Mouse (Mus musculus) fibroblast of lung, adult 2 months (primary cell): ENCODE data around the gene Bbs9.

Experiments
- DNase-seq: peaks from one replicate; pipeline ENCODE4 v3.0.0-alpha.2; 2011; ENCODE audit warnings: low read depth

Gene Bbs9

GRCm38 (mm10) chr9:22532810-22533447 lies 57.4 kb downstream of the Bbs9 start:
- no peak for DNase-seq

GRCm38 (mm10) chr9:22537767-22538373 lies 62.4 kb downstream of the Bbs9 start:
- no peak for DNase-seq

DNA sequence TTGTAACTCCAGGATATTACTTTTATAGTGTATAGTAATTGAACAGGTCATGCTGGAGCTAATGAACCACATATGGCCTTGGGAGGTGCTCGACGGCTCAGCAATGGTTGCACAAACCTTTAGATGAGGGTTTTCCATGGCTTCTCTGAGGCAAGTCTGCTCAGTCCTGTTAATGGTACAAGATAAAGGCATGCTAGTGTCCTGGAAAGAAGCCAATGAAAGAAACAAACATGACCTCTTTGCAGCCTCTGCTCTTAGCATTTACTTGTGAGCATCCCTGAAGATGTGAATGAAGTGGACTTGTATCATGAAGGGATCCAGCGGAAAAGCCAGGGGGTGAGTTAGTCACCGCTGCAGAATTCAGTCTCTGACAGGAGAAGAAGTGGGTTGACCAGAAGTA lies 64.0 kb downstream of the Bbs9 start:
- DNase-seq = no peak

GRCm38 (mm10) chr9:22541130-22541529 lies 65.6 kb downstream of the Bbs9 start:
- DNase-seq = no peak

- DNase-seq = no peak
These were observed 68.0 kb downstream of the Bbs9 start for GRCm38 (mm10) chr9:22543467-22543866.

- DNase-seq = no peak
These were observed 69.1 kb downstream of the Bbs9 start for GRCm38 (mm10) chr9:22544349-22545341.

DNA sequence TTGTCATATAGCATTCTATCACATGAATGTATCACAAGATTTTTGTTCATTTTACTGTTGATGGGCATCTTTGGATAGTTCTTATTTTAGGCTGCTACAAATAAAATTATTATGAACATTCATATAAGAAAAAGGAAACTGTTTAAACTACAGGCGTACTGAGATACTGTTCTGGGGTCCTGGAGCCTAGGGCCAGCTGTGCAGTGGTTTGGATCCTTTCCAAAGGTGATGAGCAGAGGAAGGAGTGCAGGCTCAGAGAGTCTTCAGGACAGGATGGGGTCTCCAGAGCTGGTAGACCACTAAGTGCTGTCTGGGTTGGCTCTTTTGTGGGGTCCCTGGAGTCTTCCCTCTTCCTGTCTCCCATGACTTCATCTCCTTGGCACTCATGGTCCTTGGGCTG lies 75.8 kb downstream of the Bbs9 start:
- DNase-seq = no peak

DNA sequence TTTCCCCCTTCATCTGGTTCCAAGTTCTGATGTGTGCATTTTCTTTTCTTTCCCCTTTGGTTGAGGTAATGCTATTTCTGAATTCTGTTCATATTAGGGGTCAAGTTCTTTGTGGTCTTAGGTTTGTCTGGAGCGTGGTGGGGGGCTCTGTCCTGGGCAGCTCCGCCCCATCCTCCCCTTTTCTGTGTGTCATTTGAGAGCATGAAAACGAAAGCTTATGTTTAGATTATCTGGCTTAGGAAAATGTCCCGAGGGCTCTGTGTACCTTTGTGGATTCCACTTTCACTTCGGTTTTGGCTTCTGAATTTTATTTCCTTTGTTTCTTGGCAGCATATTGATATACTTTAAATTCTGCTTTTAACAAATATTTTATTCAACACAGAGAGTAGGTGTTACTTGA lies 80.6 kb downstream of the Bbs9 start:
- DNase-seq = no peak

DNA sequence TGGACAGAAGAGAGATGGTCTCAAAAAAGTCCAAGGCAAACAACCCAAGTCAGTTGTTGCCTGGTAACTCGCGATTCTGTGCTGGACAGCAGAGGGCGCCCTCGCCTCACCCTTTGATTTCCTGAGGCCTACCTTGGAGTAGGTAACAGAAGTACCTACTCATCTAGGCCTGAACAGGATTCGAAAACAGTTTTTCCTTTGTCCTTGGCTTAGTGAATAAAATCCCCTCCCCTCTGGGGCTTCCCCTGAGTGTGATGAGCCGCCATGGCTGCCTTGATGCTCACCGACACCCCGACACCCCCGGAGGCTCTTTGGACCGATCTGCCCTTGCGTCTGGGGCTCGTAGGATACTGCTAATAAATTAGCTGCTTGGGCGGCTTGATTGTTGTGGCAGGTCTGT lies 82.0 kb downstream of the Bbs9 start:
- no peak for DNase-seq

DNA sequence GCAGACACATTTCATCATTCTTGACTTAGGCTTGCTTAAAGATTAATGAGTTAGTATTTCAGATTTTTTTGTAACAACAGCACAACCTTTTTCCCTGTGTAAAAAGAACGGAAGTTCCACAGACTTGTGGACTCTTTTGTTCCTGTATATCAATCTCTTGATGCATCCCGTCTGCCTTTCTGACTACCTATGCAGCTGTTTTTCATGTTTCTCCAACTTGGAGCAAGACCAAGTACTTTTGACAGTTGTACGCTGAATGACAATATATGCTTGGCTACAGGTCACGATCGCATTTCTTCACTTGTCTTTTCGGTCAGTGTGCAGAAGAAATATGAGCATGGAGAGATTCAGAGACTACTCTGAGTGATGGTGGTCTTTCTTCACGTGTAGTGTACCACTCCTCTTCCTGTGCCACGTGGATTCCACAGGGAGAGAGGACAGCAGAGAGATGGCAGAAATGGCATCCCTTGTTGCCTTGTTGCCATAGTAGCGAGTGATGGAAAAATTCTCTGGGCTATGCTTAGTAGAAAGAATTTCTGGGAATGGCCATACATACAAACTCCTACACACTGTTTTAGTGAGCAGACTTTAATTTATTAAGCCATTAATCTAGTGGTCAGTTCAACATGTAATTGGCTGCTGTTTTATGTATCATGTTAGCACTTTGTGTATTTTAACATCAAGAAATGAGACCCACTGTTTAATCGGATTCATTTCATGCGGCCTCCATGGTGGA lies 88.3 kb downstream of the Bbs9 start:
- DNase-seq = no peak

DNA sequence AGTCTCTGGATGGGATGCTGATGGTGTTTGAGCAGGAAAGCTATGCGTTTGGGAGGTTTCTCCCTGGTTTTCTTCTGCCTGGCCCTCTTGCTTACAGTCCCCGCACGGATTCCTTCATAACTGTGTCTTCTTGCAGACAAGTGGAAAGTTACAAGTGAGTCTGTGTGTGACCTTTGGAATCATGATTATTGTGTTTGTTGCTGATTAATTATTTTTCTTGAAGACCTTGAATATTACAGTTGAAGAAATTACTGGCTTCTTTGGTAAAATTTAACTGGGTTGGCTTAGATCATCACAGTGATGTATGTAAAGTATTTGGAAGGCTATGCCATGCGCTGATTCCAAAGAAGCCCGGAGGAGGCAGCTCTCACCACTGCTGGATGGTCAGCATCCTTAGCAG lies 92.2 kb downstream of the Bbs9 start:
- DNase-seq = no peak

- no peak for DNase-seq
These were observed 101.1 kb downstream of the Bbs9 start for GRCm38 (mm10) chr9:22576426-22577139.

- no peak for DNase-seq
These were observed 102.8 kb downstream of the Bbs9 start for GRCm38 (mm10) chr9:22578266-22578665.

- no peak for DNase-seq
These were observed 108.7 kb downstream of the Bbs9 start for GRCm38 (mm10) chr9:22584221-22584620.

- no peak for DNase-seq
These were observed 117.5 kb downstream of the Bbs9 start for GRCm38 (mm10) chr9:22593032-22593431.

DNA sequence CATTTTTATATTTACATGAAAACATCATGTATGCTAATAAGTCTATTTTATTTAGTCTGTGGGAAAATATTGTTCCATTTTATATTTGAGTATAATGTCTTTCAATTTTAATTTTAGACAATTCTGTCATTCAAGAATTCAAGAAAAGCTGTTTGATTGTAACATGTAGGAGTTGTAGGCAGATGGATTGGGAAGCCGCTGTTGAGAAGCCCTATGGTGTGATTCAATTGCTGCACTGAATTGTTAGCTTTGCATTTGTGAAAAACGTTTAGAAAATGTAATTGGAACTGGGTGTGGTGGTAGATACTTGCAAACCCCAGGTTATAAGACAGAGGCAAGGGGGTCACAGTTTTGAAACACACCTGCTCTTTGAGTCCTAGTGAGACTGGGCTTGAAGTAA lies 121.1 kb downstream of the Bbs9 start:
- DNase-seq = no peak

- no peak for DNase-seq
These were observed 137.8 kb downstream of the Bbs9 start for GRCm38 (mm10) chr9:22613271-22613824.

- no peak for DNase-seq
These were observed 143.7 kb downstream of the Bbs9 start for GRCm38 (mm10) chr9:22619245-22619644.

DNA sequence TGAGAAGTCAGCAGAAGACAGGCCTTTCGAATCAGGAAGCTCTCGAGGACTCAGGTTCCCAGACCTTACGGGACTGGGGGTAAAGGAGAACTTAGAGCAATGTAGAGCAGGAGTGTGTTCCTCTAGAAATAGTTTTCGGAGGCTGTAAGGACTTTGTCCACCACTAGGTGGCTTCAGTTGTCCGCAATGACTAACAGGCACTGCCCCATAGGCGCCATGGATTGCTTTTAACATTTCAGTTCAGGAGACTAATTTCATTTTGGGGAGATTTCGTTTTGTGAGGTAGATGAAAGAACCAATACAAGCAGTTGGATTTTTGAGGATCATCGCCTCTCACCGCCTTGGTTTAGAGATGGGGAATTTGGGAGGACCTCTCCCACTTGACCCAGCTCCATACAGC lies 149.5 kb downstream of the Bbs9 start:
- DNase-seq = no peak

GRCm38 (mm10) chr9:22626014-22626413 lies 150.5 kb downstream of the Bbs9 start:
- DNase-seq = no peak

GRCm38 (mm10) chr9:22627912-22628311 lies 152.4 kb downstream of the Bbs9 start:
- DNase-seq = no peak
